Mouse (Mus musculus): ENCODE measurements around the gene 4930452B06Rik.

The 4930452B06Rik gene

GRCm38 (mm10) chr14:8525232-8525631 lies 140.8 kb downstream of the 4930452B06Rik start:
- DNase-seq (ENCODE audit: low spot score in 2 of 2): no peak

GRCm38 (mm10) chr14:8517681-8518080 lies 148.4 kb downstream of the 4930452B06Rik start:
- no peak for DNase-seq (ENCODE audit: low spot score in 2 of 2)

- DNase-seq (ENCODE audit: low spot score in 2 of 2): no peak
Measured at GRCm38 (mm10) chr14:8514071-8514470, 152.0 kb downstream of the 4930452B06Rik start.

GRCm38 (mm10) chr14:8511276-8511675 lies 154.8 kb downstream of the 4930452B06Rik start:
- DNase-seq (ENCODE audit: low spot score in 2 of 2): no peak

- no peak for DNase-seq (ENCODE audit: low spot score in 2 of 2)
Measured at GRCm38 (mm10) chr14:8510288-8510959, 155.6 kb downstream of the 4930452B06Rik start.

- DNase-seq (ENCODE audit: low spot score in 2 of 2): no peak
Measured at GRCm38 (mm10) chr14:8508669-8509068, 157.4 kb downstream of the 4930452B06Rik start.

- no peak for DNase-seq (ENCODE audit: low spot score in 2 of 2)
Measured at GRCm38 (mm10) chr14:8504206-8504605, 161.8 kb downstream of the 4930452B06Rik start.

GRCm38 (mm10) chr14:8503345-8503744 lies 162.7 kb downstream of the 4930452B06Rik start:
- no peak for DNase-seq (ENCODE audit: low spot score in 2 of 2)

GRCm38 (mm10) chr14:8502496-8502895 lies 163.5 kb downstream of the 4930452B06Rik start:
- no peak for DNase-seq (ENCODE audit: low spot score in 2 of 2)

GRCm38 (mm10) chr14:8495691-8496090 lies 170.3 kb downstream of the 4930452B06Rik start:
- no peak for DNase-seq (ENCODE audit: low spot score in 2 of 2)

- DNase-seq (ENCODE audit: low spot score in 2 of 2): no peak
Measured at GRCm38 (mm10) chr14:8494952-8495351, 171.1 kb downstream of the 4930452B06Rik start.

- no peak for DNase-seq (ENCODE audit: low spot score in 2 of 2)
Measured at GRCm38 (mm10) chr14:8494260-8494659, 171.8 kb downstream of the 4930452B06Rik start.

GRCm38 (mm10) chr14:8478098-8478497 lies 187.9 kb downstream of the 4930452B06Rik start:
- no peak for DNase-seq (ENCODE audit: low spot score in 2 of 2)

GRCm38 (mm10) chr14:8477348-8477747 lies 188.7 kb downstream of the 4930452B06Rik start:
- DNase-seq (ENCODE audit: low spot score in 2 of 2): no peak

GRCm38 (mm10) chr14:8476606-8477005 lies 189.4 kb downstream of the 4930452B06Rik start:
- DNase-seq (ENCODE audit: low spot score in 2 of 2): no peak

- DNase-seq (ENCODE audit: low spot score in 2 of 2): no peak
Measured at GRCm38 (mm10) chr14:8475851-8476250, 190.2 kb downstream of the 4930452B06Rik start.

GRCm38 (mm10) chr14:8472884-8473283 lies 193.2 kb downstream of the 4930452B06Rik start:
- DNase-seq (ENCODE audit: low spot score in 2 of 2): no peak

GRCm38 (mm10) chr14:8464401-8465154 lies 201.5 kb downstream of the 4930452B06Rik start:
- no peak for DNase-seq (ENCODE audit: low spot score in 2 of 2)

GRCm38 (mm10) chr14:8462973-8463372 lies 203.1 kb downstream of the 4930452B06Rik start:
- DNase-seq (ENCODE audit: low spot score in 2 of 2): no peak

- DNase-seq (ENCODE audit: low spot score in 2 of 2): no peak
Measured at GRCm38 (mm10) chr14:8462321-8462909, 203.6 kb downstream of the 4930452B06Rik start.

GRCm38 (mm10) chr14:8460226-8461129 lies 205.6 kb downstream of the 4930452B06Rik start:
- DNase-seq (ENCODE audit: low spot score in 2 of 2): no peak

GRCm38 (mm10) chr14:8459759-8460158 lies 206.3 kb downstream of the 4930452B06Rik start:
- no peak for DNase-seq (ENCODE audit: low spot score in 2 of 2)

All from urinary bladder, postnatal 4 days (tissue).